ENCODE assay signal across 14 mouse cellular contexts in genomic region chr1:126916369-126916768, GRCm38 (mm10).
DNase-seq lines count a peak whose midpoint lies in the region; ATAC-seq lines count a peak whose summit lies in the region.
"Had no signal": no experiment of that assay in that cellular context is flagged by ENCODE, and none has a peak within 500 bp of the region (broad histone marks: within the 10 kb centered on the region; RNA-seq: fewer than 3 reads in every experiment).

No protein-coding gene starts in this region.

- no peak overlapping the region for H3K4me3 ChIP-seq in forebrain, embryonic 12.5 days (replicated peaks)
- no peak overlapping the region for H3K4me3 ChIP-seq in hindbrain, embryonic 14.5 days (replicated peaks; ENCODE audit: low read length)
- no peak overlapping the region for H3K4me3 ChIP-seq in midbrain, embryonic 16.5 days (ENCODE audit: low read depth, low read length)
- H3K4me3 ChIP-seq: liver, embryonic 13.5 days had no signal

- no peaks in the 10 kb centered on the region for H3K9me3 ChIP-seq in forebrain, embryonic 12.5 days
- no peaks in the 10 kb centered on the region for H3K9me3 ChIP-seq in hindbrain, embryonic 14.5 days (ENCODE audit: control insufficient read depth, low read length)
- no peaks in the 10 kb centered on the region for H3K9me3 ChIP-seq in midbrain, embryonic 16.5 days (replicated peaks; ENCODE audit: control insufficient read depth, low read length, poor library complexity, severe bottlenecking)
- H3K9me3 ChIP-seq: liver, embryonic 13.5 days had no signal

- DNase-seq in embryo, embryonic 10 days (ENCODE audit: low spot score) = peak; percentile 38
- DNase-seq in hindbrain, embryonic 14.5 days (ENCODE audit: low spot score) = no peak
- no peak for DNase-seq in heart, postnatal 14 days
- DNase-seq in urinary bladder, postnatal 4 days (ENCODE audit: low spot score in 2 of 2) = no peak
- no peak for DNase-seq in layer of hippocampus, adult 9-10 months (ENCODE audit: low spot score)
- DNase-seq: cerebellum, postnatal 14 days; heart, adult 11 months; liver, embryonic 13.5 days; lung, postnatal 10 days; right cerebral cortex, postnatal 14 days had no signal

- intact Hi-C loops in heart, postnatal 14 days (cut with DNase I) = no loop called here

- no peak overlapping the region for H3K27ac ChIP-seq in forebrain, embryonic 12.5 days
- no peak overlapping the region for H3K27ac ChIP-seq in hindbrain, embryonic 14.5 days
- H3K27ac ChIP-seq in midbrain, embryonic 16.5 days (ENCODE audit: low read length) = no peak overlapping the region
- H3K27ac ChIP-seq: kidney, postnatal 0 days; liver, embryonic 13.5 days had no signal

- no peak overlapping the region for H3K4me2 ChIP-seq in forebrain, embryonic 12.5 days
- H3K4me2 ChIP-seq in hindbrain, embryonic 14.5 days (replicated peaks) = no peak overlapping the region
- H3K4me2 ChIP-seq in midbrain, embryonic 16.5 days (ENCODE audit: low read length) = no peak overlapping the region
- H3K4me2 ChIP-seq: liver, embryonic 13.5 days had no signal

- H3K9ac ChIP-seq in forebrain, embryonic 12.5 days = no peak overlapping the region
- H3K9ac ChIP-seq in hindbrain, embryonic 14.5 days = no peak overlapping the region
- no peak overlapping the region for H3K9ac ChIP-seq in midbrain, embryonic 16.5 days (ENCODE audit: low read depth, low read length)
- H3K9ac ChIP-seq: liver, embryonic 13.5 days had no signal

- no peaks in the 10 kb centered on the region for H3K27me3 ChIP-seq in forebrain, embryonic 12.5 days
- 0 out of 2 replicates have a peak, but pooled peaks cover 3% of the 10 kb centered on the region for H3K27me3 ChIP-seq in hindbrain, embryonic 14.5 days (ENCODE audit: control insufficient read depth, insufficient read depth, low read length)
- H3K27me3 ChIP-seq in midbrain, embryonic 16.5 days (ENCODE audit: control insufficient read depth, insufficient read depth, low read depth, low read length) = no peaks in the 10 kb centered on the region; the same call in 1 of the 2 replicates
- H3K27me3 ChIP-seq: liver, embryonic 13.5 days; Patski had no signal

- no peaks in the 10 kb centered on the region for H3K36me3 ChIP-seq in forebrain, embryonic 12.5 days (replicated peaks)
- no peaks in the 10 kb centered on the region for H3K36me3 ChIP-seq in hindbrain, embryonic 14.5 days (replicated peaks; ENCODE audit: control insufficient read depth, insufficient read depth)
- no peaks in the 10 kb centered on the region for H3K36me3 ChIP-seq in midbrain, embryonic 16.5 days (ENCODE audit: control insufficient read depth, insufficient read depth, low read length)
- H3K36me3 ChIP-seq: liver, embryonic 13.5 days had no signal

- H3K4me1 ChIP-seq in forebrain, embryonic 12.5 days = peaks cover 10% of the 10 kb centered on the region
- no peaks in the 10 kb centered on the region for H3K4me1 ChIP-seq in hindbrain, embryonic 14.5 days (replicated peaks; ENCODE audit: control insufficient read depth, insufficient read depth, low read length)
- no peaks in the 10 kb centered on the region for H3K4me1 ChIP-seq in midbrain, embryonic 16.5 days (ENCODE audit: control insufficient read depth, insufficient read depth, low read length)
- H3K4me1 ChIP-seq: liver, embryonic 13.5 days had no signal

- 15% methylated on average over 6 of the region's 6 CpGs for WGBS in forebrain, embryonic 12.5 days
- 25% methylated on average over 6 of the region's 6 CpGs for WGBS in hindbrain, embryonic 14.5 days
- 16% methylated on average over 6 of the region's 6 CpGs for WGBS in midbrain, embryonic 16.5 days

- peak; percentile 87 for ATAC-seq in forebrain, embryonic 12.5 days (ENCODE audit: low FRiP score)
- peak; percentile 65; the same call in 1 of the 2 replicates for ATAC-seq in hindbrain, embryonic 14.5 days (ENCODE audit: low FRiP score)
- ATAC-seq in midbrain, embryonic 16.5 days = 0 out of 2 replicates have a peak, but pooled peaks have one; percentile 28
- ATAC-seq: Patski had no signal

Comparison
In these comparisons a context has a peak if more than half of its experiments do, and no peak if none do; other contexts are left out.
1. ATAC-seq: peak in every context shown above with its lines; median percentile 87 in forebrain, embryonic 12.5 days; 65 in hindbrain, embryonic 14.5 days; 28 in midbrain, embryonic 16.5 days.